Mouse (Mus musculus) heart, postnatal 25 days (tissue): ENCODE measurements around the gene Sik3. TPM values are rescaled to one million over a fixed set of nuclear protein-coding genes. Genes with fewer than 3 reads are reported as not detected.

Source experiments
- DNase-seq: peaks from one replicate; pipeline ENCODE4 v3.0.0; 2022; ENCODE audit warnings: low spot score
- intact Hi-C: fragments of 180-260 bp; cut with DNase I; formaldehyde crosslinking; loops from one replicate; pipeline ENCODE4 v1.15.1; 2025
- total RNA-seq, 2 experiments: library from RNA; stranded (reverse); gene quantifications; 2 replicates each; pipeline ENCODE4 v1.2.3; 2021

The Sik3 gene
- total RNA-seq, 2 experiments from 2014 or later, result 65.6 to 67.2 TPM

DNA sequence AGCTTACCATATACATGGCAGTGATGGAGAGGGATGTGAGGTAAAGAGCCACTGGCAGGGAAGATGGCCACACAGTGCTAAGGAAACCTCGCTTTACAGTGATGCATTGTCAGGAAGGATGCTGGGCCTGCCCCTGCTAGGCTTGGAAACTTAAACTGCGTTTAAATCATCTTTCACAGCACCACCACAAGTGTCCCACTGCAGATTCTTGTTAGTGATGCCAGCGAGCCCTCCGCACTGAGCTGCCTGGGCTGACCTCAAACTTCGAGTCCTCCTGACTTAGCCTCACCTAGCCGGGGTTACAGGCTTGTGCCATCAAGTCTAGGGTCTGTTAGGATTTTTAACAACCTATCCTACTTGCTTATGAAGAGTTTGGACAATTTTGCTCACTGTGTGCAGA is 161.3 kb downstream of the Sik3 start:
- DNase-seq, result no peak
- intact Hi-C loops, result no loop called here

DNA sequence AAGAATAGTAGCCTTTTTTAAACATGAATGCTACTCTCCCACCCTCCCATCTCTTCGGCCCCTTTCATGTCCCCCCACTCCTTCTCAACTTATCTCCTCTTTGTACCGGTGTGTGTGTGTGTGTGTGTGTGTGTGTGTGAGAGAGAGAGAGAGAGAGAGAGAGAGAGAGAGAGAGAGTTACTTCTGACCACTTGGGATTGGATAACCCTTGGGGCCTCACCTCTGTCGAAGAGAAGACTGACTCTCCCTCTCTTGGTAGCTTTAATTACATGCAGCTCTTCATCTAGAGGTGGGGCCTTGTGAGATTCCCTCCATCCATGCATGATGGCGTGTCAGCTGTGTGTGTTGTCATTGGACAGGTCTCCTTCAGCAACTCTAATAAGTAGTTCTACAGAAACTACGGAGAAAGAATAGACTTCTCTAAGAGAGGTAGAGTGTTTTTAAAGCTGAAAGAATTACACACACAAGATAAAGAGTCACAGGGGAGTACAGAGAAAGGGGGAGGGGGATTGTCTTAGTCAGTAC is 162.2 kb downstream of the Sik3 start:
- DNase-seq, result no peak
- intact Hi-C loops, result loop anchor here (5.0 kb wide), 1 partner anchor 53 kb away; no protein-coding TSS in a partner anchor

DNA sequence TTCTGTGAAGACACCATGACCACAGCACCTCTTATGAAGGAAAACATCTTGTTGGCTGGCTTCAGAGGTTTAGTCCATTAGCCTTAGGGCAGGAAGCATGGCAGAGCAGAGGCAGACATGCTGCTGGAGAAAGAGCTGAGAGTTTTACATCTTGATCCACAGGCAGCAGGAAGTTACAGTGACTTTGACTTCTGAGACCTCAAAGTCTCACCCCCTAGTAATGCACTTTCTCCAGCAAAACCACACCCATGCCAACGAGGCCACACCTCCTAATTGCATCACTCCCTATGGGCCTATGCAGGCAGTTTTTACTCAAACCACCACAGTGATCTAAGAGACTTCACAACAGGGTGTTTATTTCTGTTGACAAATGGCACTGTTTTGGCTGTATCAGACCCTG is 162.7 kb downstream of the Sik3 start:
- no peak for DNase-seq
- intact Hi-C loops, result loop anchor here (5.0 kb wide), 1 partner anchor 53 kb away; no protein-coding TSS in a partner anchor

DNA sequence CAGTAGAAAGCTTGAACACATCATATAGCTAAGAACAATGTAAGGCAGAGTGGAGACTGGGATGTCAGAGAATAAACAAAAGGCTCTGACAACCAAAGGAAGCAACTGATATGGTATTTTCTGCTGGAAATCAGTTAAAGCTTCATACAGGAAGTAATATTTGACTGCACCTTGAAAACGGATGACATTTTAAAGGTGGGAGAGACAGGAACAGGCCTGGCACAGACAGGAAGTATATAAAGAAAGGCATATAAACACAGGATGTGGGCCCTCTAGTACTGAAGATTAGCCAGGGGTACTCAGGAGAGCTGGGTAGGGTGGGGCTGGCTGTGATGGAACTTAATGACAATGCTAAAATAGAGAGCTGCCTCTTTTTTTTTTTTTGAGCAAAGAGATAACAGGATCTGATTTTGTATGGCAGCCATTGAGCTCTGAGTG is 163.3 kb downstream of the Sik3 start:
- intact Hi-C loops, result loop anchor here (5.0 kb wide), 1 partner anchor 54 kb away; no protein-coding TSS in a partner anchor
- no peak for DNase-seq

DNA sequence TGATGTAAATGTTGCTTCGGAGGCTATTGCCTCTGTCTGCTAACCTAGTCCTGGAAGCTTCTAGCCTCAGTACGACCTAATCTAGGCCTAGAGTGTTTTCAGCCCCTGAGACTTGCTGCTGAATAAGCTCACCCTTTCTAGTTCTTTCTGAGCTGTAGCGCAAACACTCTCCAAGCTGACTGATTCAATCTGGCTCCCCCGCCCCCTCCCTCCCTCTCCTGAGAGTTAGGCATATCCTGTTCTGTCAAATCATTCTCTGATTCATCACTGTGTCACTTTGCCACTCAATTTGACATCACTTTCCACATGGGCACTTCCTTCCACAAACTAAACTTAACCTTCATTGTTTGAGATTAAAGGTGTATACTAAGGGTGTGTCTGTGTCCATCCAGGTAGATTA is 164.0 kb downstream of the Sik3 start:
- intact Hi-C loops, result loop anchor here (5.0 kb wide), 1 partner anchor 54 kb away; no protein-coding TSS in a partner anchor
- DNase-seq, result no peak

DNA sequence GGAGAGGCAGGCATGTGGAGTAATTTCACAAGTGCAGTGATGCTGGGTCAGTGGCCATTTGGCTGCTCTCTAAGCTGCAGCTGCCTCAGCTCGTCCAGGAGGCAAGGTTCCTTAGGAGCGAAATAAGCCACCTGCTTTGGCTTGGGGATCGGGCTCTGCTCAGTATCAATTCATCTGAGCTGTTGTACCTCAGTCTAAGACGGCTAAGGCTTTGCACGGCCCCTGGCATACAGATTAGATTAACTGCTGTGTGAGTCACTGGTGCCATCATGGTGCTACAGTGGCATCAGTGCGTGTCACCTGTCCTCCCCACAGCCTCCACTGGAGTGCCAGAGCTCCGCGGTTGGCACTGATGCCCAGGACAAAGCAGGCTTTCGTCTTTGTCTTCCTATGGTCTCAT is 166.0 kb downstream of the Sik3 start:
- no peak for DNase-seq
- intact Hi-C loops, result loop anchor here (5.0 kb wide), 1 partner anchor 56 kb away; no protein-coding TSS in a partner anchor

DNA sequence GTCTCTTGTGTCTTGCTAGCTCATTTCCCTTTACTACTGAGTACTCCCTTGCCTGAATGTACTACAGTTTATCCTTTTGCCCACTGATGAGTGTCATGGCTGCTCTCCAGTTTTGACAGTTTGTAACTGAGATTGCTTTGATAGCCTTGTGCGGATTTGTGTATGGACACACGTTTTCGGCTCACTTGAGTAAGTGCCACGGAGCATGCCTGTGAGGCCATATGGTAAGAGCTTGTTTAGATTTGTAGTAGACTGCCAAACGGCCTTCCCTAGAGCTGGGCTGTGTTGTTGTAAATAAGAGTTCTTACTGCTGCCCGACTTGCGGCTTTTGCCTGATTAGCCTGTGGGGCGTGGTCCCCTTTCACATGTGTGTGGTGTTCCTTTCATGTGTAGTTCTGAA is 168.7 kb downstream of the Sik3 start:
- no peak for DNase-seq
- intact Hi-C loops, result no loop called here

DNA sequence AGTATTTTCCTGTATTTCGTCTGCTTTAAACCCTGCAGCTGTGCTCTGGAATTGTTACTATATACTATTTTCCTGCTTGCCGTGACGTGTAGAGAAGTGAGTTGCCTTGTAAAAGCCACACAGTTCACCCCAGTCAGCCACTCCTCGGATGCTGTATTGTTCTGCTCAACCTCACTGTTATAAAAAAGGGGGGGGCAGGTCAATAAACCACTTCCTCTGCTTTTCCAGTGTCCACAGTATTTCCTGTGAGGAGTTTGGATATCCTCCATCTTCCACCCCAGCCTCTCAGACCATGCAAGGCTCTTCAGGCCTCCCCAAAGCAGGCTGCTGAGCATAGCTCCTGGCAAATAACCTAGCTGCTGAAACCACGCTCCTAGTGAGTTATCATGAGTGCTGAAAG is 171.9 kb downstream of the Sik3 start:
- intact Hi-C loops, result no loop called here
- no peak for DNase-seq

DNA sequence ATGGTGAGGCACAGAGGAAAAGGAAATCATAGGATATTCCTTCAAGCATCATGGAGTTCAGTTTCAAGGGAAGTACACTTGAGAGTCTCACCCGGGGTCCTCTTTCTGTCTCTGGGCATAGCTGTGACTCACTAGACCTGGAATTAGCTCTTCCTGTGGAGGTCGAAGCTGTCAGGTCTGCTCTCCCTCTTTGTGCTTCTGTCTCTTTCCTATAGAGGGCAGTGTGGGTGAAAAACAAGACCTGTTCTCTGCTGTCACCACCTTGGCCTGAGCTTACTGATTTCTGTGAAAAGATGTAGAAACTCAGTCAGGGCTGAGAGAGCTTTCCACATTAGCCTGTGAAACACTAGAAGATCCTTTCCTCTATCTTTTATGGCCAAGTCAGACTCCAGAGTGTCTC is 172.6 kb downstream of the Sik3 start:
- DNase-seq, result no peak
- intact Hi-C loops, result loop anchor here (5.0 kb wide), 1 partner anchor 62 kb away; no protein-coding TSS in a partner anchor

DNA sequence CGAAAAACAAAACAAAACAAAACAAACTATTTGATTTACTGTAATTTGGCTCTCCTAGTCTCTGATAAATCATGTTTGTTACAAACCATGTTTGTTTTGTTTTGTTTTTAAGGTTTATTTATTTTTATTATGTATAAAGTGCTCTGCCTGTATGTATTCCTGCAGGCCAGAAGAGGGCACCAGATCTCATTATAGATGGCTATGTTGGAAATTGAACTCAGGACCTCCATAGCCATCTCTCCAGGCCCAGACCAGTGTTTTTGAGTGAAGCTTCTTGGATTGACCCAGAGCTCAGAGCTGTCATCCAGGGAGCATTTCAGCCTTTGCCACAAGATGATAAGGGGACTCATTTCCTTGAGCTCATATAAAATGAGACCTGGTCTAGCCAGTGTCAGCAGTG is 173.8 kb downstream of the Sik3 start:
- intact Hi-C loops, result loop anchor here (5.0 kb wide), 1 partner anchor 61 kb away; no protein-coding TSS in a partner anchor
- DNase-seq, result no peak

DNA sequence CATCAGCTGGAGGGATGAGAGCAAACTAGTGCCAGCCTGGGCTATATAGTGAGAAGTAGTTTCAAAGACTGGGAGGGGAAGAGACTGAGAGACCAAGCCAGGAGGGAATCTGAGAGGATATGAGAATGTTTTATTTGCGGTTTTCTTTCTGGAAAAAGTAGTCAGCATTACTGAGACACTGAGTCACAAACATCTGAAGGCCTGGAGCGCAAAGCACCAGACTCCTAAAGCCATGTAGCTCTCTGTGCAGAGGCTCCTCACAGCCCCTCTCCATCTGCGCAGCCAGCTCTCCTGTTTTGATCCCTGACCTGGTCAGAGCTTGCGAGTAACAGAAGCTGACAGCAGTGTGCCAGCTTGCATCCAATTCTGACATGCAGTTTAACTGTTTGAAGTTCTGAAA is 175.8 kb downstream of the Sik3 start:
- DNase-seq, result no peak
- intact Hi-C loops, result loop anchor here (5.0 kb wide), 1 partner anchor 59 kb away; no protein-coding TSS in a partner anchor

DNA sequence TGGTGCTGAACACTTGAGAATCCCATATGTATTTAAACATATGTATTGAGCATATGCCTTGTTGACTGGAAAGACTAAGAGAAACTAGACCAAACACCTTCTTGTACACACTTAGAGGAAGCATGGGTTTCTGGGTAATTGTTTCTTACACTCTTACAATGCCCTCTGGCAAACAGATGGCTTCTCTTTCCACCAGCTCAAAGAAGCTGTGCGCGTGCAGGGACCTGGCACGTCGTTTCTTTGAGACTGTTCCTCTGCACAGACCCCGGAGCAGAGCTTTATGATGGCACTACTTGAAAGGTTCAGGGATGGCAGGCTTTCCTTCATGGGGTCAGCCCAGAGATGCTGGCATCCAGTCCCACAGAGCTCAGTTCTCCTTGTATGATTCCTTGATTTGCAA is 176.3 kb downstream of the Sik3 start:
- no peak for DNase-seq
- intact Hi-C loops, result loop anchor here (5.0 kb wide), 1 partner anchor 58 kb away; no protein-coding TSS in a partner anchor

DNA sequence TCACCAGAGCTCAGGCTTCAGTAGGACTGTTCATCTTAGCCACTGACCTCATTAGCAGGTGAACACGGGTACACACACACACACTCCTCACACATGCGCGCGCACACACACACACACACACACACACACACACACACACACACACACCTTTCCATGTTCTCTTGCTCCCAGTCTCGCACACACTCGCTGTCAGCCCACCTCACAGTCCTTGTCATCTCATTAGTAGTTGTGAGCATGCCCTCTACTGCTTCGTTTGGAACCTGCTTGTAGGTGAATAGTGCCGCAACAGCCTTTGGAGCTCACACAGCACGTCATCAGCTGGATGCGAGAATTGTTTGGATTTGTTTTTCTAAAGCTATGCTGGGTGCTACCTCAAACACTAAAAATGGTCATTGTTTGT is 176.8 kb downstream of the Sik3 start:
- no peak for DNase-seq
- intact Hi-C loops, result loop anchor here (5.0 kb wide), 1 partner anchor 58 kb away; no protein-coding TSS in a partner anchor

DNA sequence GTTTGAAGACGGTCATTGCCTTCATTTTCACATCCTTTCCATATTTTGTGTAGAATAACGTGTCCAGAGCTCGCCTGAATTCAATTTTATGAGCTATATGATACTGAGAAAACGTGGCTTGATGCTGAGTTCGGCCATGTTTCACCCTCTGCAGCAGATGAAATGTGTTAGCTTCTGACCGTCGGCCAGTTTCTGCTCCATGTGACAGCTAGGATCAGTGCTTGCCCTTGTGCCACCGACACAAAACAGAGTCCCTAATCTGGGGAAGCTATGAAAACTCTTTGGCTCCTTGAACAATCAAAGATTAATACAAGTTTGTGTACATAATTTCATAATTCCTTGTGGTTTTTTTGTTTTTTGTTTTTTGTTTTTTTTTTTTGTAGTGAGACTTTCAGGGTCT is 178.6 kb downstream of the Sik3 start:
- no peak for DNase-seq
- intact Hi-C loops, result loop anchor here (1.0 kb wide), 1 partner anchor 187 kb away; no protein-coding TSS in a partner anchor

DNA sequence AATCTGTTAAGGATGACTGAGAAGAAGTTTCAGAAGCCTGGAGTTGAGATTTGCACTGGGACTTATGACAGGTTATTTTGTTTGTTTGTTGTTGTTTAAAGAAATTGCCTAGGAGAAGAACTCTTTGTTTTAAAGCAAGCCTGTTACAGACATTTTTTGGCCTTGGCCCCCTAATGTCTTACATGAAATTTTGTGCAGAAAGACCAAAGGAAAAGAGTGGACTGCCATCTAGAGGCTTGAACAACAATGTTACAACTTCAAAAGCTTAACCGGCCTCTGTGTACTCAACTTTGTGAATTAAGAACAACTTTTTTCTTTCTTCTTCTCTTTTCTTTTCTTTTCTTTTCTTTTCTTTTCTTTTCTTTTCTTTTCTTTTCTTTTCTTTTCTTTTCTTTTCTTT is 179.0 kb downstream of the Sik3 start:
- DNase-seq, result no peak
- intact Hi-C loops, result loop anchor here (1.0 kb wide), 1 partner anchor 187 kb away; no protein-coding TSS in a partner anchor

DNA sequence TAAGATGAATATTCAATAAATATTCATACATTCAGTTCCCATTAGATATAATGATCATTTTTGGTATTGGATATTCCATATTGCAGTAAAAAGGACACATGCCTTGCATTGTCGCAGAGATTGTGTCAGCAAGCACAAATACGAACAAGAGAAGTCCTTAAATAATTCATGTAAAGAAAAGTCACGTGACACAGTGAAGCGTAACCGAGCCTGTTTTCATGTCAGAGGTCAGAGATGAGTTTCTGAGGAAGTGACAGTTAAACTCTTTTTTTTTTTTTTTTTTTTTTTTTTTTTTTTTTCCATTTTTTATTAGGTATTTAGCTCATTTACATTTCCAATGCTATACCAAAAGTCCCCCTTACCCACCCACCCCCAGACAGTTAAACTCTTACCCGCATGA is 180.0 kb downstream of the Sik3 start:
- no peak for DNase-seq
- intact Hi-C loops, result no loop called here

DNA sequence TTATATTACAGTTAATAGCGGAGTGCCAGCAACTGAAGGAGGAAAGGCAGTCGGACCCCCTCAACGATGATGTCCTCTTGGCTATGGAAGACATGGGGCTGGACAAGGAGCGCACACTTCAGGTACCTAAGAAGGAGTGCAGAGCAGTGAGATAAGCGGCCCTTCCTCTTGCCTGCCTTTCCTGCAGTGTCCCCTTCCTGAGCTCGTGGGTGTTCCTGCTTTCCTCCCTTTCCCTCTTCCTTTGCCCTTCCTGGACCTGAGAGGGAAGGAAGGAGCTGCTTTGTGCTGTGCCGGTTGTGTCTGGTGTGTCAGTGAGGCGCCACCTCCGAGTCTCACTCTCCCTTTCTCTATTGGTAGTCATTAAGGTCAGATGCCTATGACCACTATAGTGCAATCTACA is 182.2 kb downstream of the Sik3 start:
- no peak for DNase-seq
- intact Hi-C loops, result no loop called here

DNA sequence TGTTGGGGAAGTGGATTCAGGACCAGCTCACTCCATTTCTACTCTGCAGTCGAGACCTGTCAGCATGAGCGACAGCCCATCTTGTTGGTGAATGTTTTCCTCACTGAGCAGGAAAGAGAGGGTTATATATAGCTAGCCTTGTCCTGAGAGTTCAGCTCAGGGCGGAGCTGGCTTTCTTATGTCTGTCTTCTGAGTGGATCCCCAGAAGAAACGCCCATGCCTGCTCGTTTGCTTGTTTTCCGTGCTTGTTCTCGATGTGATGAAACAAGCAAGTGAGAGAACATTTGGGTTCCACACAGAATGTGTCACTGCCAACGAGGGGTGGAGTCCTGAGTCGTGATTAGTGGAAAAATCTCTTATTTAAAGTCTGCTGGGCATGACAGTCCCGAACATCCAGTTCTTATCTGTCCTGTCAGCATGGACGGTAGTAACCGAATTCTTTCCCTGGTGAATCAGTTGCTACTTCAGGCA is 184.1 kb downstream of the Sik3 start:
- intact Hi-C loops, result no loop called here

DNA sequence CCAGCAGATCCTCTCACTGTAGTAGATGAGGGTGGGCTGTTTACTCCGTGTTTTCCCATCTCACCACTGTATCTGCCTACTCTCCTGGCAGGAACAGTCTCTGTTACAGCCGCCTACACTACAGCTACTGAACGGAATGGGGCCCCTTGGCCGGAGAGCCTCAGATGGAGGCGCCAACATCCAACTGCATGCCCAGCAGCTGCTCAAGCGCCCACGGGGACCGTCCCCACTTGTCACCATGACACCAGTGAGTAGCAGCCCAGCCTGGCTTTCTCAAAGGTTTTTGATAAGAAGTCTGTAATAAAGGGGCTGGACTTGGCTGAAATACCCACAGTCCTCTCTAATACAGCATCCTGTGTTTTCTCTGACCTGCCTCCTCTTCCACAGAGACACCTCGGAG is 185.8 kb downstream of the Sik3 start:
- peak; percentile 44 for DNase-seq
- intact Hi-C loops, result no loop called here

More for the DNA sequence above, 184.1 kb downstream of the Sik3 start:
- peak; percentile 69 for DNase-seq

DNA sequence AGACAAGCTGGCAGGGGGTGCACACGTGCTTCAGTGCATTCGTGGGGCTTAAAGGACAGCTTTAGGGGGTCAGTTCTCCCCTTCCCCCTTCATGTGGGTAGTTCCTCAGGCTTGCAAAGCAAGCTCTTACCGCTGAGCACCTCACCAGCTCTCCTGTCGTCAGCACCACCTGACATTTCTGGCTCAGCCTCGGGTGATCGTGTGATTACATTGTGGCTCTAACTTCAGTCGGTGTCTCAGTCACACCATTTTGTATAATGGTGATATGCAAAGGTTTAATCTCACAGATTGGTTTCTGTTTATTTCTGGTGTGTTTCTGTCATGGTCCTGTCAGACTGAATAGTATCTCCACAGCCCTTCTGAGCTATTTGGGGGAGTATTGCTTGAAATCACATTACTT is 186.3 kb downstream of the Sik3 start:
- intact Hi-C loops, result no loop called here
- no peak for DNase-seq

DNA sequence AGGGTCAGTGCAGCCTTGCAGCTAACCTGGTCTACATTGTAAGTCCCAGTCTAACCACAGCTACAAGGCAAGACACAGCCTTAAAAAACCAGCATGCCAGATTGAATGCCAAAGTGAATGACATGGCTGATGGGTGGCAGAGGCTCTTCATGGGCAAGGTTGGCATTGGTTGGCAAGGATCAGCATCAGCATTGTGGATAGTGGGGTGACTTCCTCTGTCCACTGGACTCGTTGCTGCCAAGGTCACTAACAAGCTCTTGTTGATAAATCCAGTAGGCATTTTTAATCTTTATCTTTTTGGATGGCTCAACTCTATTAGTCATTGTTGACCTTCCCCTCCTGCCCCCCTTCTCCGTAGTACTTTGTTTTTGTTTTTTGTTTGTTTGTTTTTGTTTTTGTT is 187.0 kb downstream of the Sik3 start:
- no peak for DNase-seq
- intact Hi-C loops, result no loop called here
